In genomic region chrX:101254740-101255139, GRCm38 (mm10) we compare ENCODE assay signal across 8 mouse cellular contexts. TPM values are rescaled to one million over a fixed set of nuclear protein-coding genes. Genes with fewer than 3 reads are reported as not detected.
DNase-seq lines count a peak whose midpoint lies in the region; ATAC-seq and TF ChIP-seq lines count a peak whose summit lies in the region.

No protein-coding gene starts in this region.

- TF ChIP-seq CTCF in small intestine, adult 2 months (IDR thresholded peaks at IDR 0.05; ENCODE audit: extremely low read depth, insufficient read length, insufficient replicate concordance, low read depth, low read length), result no peak

- H3K27ac ChIP-seq in heart, embryonic 16.5 days (ENCODE audit: low read length), result peak overlapping the region; percentile 75
- H3K27ac ChIP-seq in liver, embryonic 13.5 days, result peak overlapping the region; percentile 80
- 0 out of 2 replicates have a peak overlapping the region, but pooled peaks have one; percentile 26 for H3K27ac ChIP-seq in small intestine, adult 2 months (ENCODE audit: insufficient read depth, low read depth, low read length)

- no peak for TF ChIP-seq POLR2A in small intestine, adult 2 months (IDR thresholded peaks at IDR 0.05; ENCODE audit: low read depth, low read length)

- H3K4me2 ChIP-seq in heart, embryonic 16.5 days (ENCODE audit: low read depth, low read length), result peak overlapping the region; percentile 68
- H3K4me2 ChIP-seq in liver, embryonic 13.5 days, result peak overlapping the region; percentile 78

- H3K27me3 ChIP-seq in heart, embryonic 16.5 days (ENCODE audit: control insufficient read depth, insufficient read depth, low read length), result no peaks in the 10 kb centered on the region
- no peaks in the 10 kb centered on the region for H3K27me3 ChIP-seq in liver, embryonic 13.5 days
- H3K27me3 ChIP-seq in small intestine, adult 2 months (ENCODE audit: control insufficient read depth, insufficient read depth, low read length), result no peaks in the 10 kb centered on the region

- no peaks in the 10 kb centered on the region for H3K36me3 ChIP-seq in heart, embryonic 16.5 days (ENCODE audit: control insufficient read depth, insufficient read depth)
- H3K36me3 ChIP-seq in liver, embryonic 13.5 days, result peaks cover 18% of the 10 kb centered on the region
- H3K36me3 ChIP-seq in small intestine, adult 2 months (ENCODE audit: control insufficient read depth, insufficient read depth, low read length), result peaks cover 4% of the 10 kb centered on the region; the same call in 1 of the 2 replicates

- H3K9me3 ChIP-seq in heart, embryonic 16.5 days (replicated peaks; ENCODE audit: control insufficient read depth, low read length), result no peaks in the 10 kb centered on the region
- H3K9me3 ChIP-seq in liver, embryonic 13.5 days (replicated peaks), result no peaks in the 10 kb centered on the region

- DNase-seq in left cerebral cortex, postnatal 4 days, result peak; percentile 3
- no peak for DNase-seq in left cerebral cortex, postnatal 36 days (ENCODE audit: low spot score in 2 of 2)
- no peak for DNase-seq in liver, embryonic 13.5 days
- no peak for DNase-seq in cerebellum, adult 8-10 months
- no peak for DNase-seq in urinary bladder, postnatal 14 days (ENCODE audit: low spot score)

- peak overlapping the region; percentile 61 for H3K4me3 ChIP-seq in heart, embryonic 16.5 days (ENCODE audit: low read length)
- H3K4me3 ChIP-seq in liver, embryonic 13.5 days (replicated peaks), result peak overlapping the region; percentile 73
- peak overlapping the region; percentile 90 for H3K4me3 ChIP-seq in small intestine, adult 2 months (ENCODE audit: low read depth, low read length)

- peak; percentile 20; the same call in 1 of the 2 replicates for ATAC-seq in common myeloid progenitor, adult 5-6 weeks (replicated peaks; ENCODE audit: low read depth, poor library complexity, severe bottlenecking)
- no peak for ATAC-seq in heart, embryonic 16.5 days (replicated peaks; ENCODE audit: extremely low read depth, insufficient read depth, low FRiP score)
- ATAC-seq in liver, embryonic 13.5 days (ENCODE audit: low read depth), result peak; percentile 22

- WGBS in heart, embryonic 16.5 days, result 15% methylated on average over 24 of the region's 26 CpGs
- 6% methylated on average over 26 of the region's 26 CpGs for WGBS in liver, embryonic 13.5 days (ENCODE audit: insufficient replicate concordance)
- 18% methylated on average over 26 of the region's 26 CpGs for WGBS in small intestine, adult 2 months

- peak overlapping the region; percentile 76 for H3K9ac ChIP-seq in heart, embryonic 16.5 days (ENCODE audit: low read length)
- H3K9ac ChIP-seq in liver, embryonic 13.5 days, result peak overlapping the region; percentile 86

- H3K4me1 ChIP-seq in heart, embryonic 16.5 days (ENCODE audit: control insufficient read depth, insufficient read depth, low read length), result peaks cover 3% of the 10 kb centered on the region; the same call in 1 of the 2 replicates
- H3K4me1 ChIP-seq in liver, embryonic 13.5 days (replicated peaks), result peaks cover 9% of the 10 kb centered on the region
- 0 out of 2 replicates have a peak, but pooled peaks cover 2% of the 10 kb centered on the region for H3K4me1 ChIP-seq in small intestine, adult 2 months (ENCODE audit: control insufficient read depth, insufficient read depth, insufficient read length, low read length)

- intact Hi-C loops in left cerebral cortex, postnatal 4 days (cut with DNase I), result no loop called here
- intact Hi-C loops in left cerebral cortex, postnatal 36 days (cut with DNase I), result loop anchor here (2.0 kb wide), 2 partner anchors 18 to 32 kb away; partner anchors contain the start of gene Snx12

RNA-seq across cellular contexts. Expression of gene Foxo4, which starts 0.4 kb away (rescaled TPM):
- 1 to 10 TPM; 7.7 to 9.5 TPM for total RNA-seq in left cerebral cortex, postnatal 4 days (2021)
- 10 to 100 TPM; 15.5 to 17.0 TPM for total RNA-seq in left cerebral cortex, postnatal 36 days (2021)
- 12.3 and 14.0 TPM in 2 replicates for total RNA-seq in common myeloid progenitor, adult 5-6 weeks (2017)
- 1.7 TPM in 2 replicates for polyA plus RNA-seq in heart, embryonic 16.5 days (2015; fragmentation: Nextera tagmentation; extraction: Ambion mirVana)
- polyA plus RNA-seq in liver, embryonic 13.5 days (2015; fragmentation: Nextera tagmentation; extraction: Ambion mirVana), result 1.5 TPM in 2 replicates
- polyA plus RNA-seq in small intestine, adult 2 months (2012; rRNA removed), result 13.7 and 32.2 TPM in 2 replicates

RNA-seq across cellular contexts. Expression of gene Gm614, which starts 9.1 kb away (rescaled TPM):
- total RNA-seq in left cerebral cortex, postnatal 4 days (2021), result not detected
- total RNA-seq in left cerebral cortex, postnatal 36 days (2021), result not detected
- 0.27 TPM in 1 of 2 replicates, not detected in the other for total RNA-seq in common myeloid progenitor, adult 5-6 weeks (2017)
- 0.33 TPM in 1 of 2 replicates, not detected in the other for polyA plus RNA-seq in heart, embryonic 16.5 days (2015; fragmentation: Nextera tagmentation; extraction: Ambion mirVana)
- not detected in 2 replicates for polyA plus RNA-seq in liver, embryonic 13.5 days (2015; fragmentation: Nextera tagmentation; extraction: Ambion mirVana)
- polyA plus RNA-seq in small intestine, adult 2 months (2012; rRNA removed), result 0.23 TPM in 1 of 2 replicates, not detected in the other

RNA-seq across cellular contexts. Expression of gene Il2rg, which starts 13.3 kb away (rescaled TPM):
- 1 to 10 TPM; 4.0 to 4.9 TPM for total RNA-seq in left cerebral cortex, postnatal 4 days (2021)
- 1 to 10 TPM in 1 of 2 experiments, under 1 TPM in 1; 0.99 to 2.4 TPM for total RNA-seq in left cerebral cortex, postnatal 36 days (2021)
- total RNA-seq in common myeloid progenitor, adult 5-6 weeks (2017), result 35.9 and 53.9 TPM in 2 replicates
- polyA plus RNA-seq in heart, embryonic 16.5 days (2015; fragmentation: Nextera tagmentation; extraction: Ambion mirVana), result 28.9 and 43.8 TPM in 2 replicates
- polyA plus RNA-seq in liver, embryonic 13.5 days (2015; fragmentation: Nextera tagmentation; extraction: Ambion mirVana), result 9.0 and 11.4 TPM in 2 replicates
- polyA plus RNA-seq in small intestine, adult 2 months (2012; rRNA removed), result 7.1 and 14.1 TPM in 2 replicates

RNA-seq across cellular contexts. Expression of gene Gm20489, which starts 14.1 kb away (rescaled TPM):
- not detected for total RNA-seq in left cerebral cortex, postnatal 4 days (2021)
- not detected for total RNA-seq in left cerebral cortex, postnatal 36 days (2021)
- total RNA-seq in common myeloid progenitor, adult 5-6 weeks (2017), result not detected in 2 replicates
- not detected in 2 replicates for polyA plus RNA-seq in heart, embryonic 16.5 days (2015; fragmentation: Nextera tagmentation; extraction: Ambion mirVana)
- 0.08 TPM in 1 of 2 replicates, not detected in the other for polyA plus RNA-seq in liver, embryonic 13.5 days (2015; fragmentation: Nextera tagmentation; extraction: Ambion mirVana)
- not detected in 2 replicates for polyA plus RNA-seq in small intestine, adult 2 months (2012; rRNA removed)

RNA-seq across cellular contexts. Expression of gene Med12, which starts 19.1 kb away (rescaled TPM):
- total RNA-seq in left cerebral cortex, postnatal 4 days (2021), result 10 to 100 TPM; 41.6 to 42.8 TPM
- 10 to 100 TPM; 18.4 to 26.4 TPM for total RNA-seq in left cerebral cortex, postnatal 36 days (2021)
- total RNA-seq in common myeloid progenitor, adult 5-6 weeks (2017), result 23.6 and 37.1 TPM in 2 replicates
- 18.9 and 25.2 TPM in 2 replicates for polyA plus RNA-seq in heart, embryonic 16.5 days (2015; fragmentation: Nextera tagmentation; extraction: Ambion mirVana)
- 18.4 and 21.1 TPM in 2 replicates for polyA plus RNA-seq in liver, embryonic 13.5 days (2015; fragmentation: Nextera tagmentation; extraction: Ambion mirVana)
- 77.9 and 155 TPM in 2 replicates for polyA plus RNA-seq in small intestine, adult 2 months (2012; rRNA removed)

Comparison
In these comparisons a context has a peak if more than half of its experiments do, and no peak if none do; other contexts are left out.
1. H3K27ac ChIP-seq: peak in every context shown above with its lines; median percentile 80 in liver, embryonic 13.5 days; 75 in heart, embryonic 16.5 days; 26 in small intestine, adult 2 months.